ENCODE assay signal across 8 mouse cellular contexts in the genomic region with DNA sequence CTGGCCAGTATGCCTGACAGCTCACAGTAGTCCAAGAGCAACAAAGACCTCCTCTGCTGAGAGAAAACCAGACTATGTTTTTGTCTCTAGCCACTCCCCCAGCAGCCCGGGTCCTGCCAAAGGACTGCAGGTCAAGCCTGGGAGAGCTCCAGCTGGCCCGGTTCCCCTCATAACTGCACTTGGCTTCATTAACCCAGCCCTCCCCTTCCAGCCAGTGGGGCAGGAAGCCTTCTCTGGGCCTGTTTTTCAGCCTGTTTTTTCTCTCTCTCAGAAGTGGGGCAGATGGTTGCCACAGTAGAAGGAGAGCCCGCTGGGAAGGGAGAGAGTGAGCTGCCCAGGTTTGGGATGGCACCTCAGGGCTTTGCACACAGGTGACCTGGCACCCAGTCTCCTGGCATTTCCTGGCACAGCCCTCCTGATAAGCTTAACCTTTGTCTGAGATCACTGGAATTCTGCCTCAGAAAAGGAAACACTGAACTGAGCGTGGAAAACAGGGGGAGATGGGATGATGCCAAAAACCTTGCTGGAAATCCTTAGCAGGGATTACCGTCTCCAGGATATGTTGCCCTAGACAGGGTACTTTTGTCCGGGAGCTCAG.
DNase-seq lines count a peak whose midpoint lies in the region; ATAC-seq lines count a peak whose summit lies in the region.

No protein-coding gene starts in this region.

- H3K4me2 ChIP-seq in hindbrain, embryonic 13.5 days = no peak overlapping the region
- H3K4me2 ChIP-seq in stomach, embryonic 16.5 days (ENCODE audit: low read depth, low read length) = no peak overlapping the region

- WGBS in hindbrain, embryonic 13.5 days = 47% methylated on average over 6 of the region's 6 CpGs
- WGBS in stomach, embryonic 16.5 days = 40% methylated on average over 6 of the region's 6 CpGs

- peaks cover 23% of the 10 kb centered on the region for H3K4me1 ChIP-seq in hindbrain, embryonic 13.5 days (replicated peaks)
- peaks cover 6% of the 10 kb centered on the region; the same call in 1 of the 2 replicates for H3K4me1 ChIP-seq in stomach, embryonic 16.5 days (ENCODE audit: control insufficient read depth, insufficient read depth, low read length)

- H3K36me3 ChIP-seq in hindbrain, embryonic 13.5 days = no peaks in the 10 kb centered on the region
- H3K36me3 ChIP-seq in stomach, embryonic 16.5 days (ENCODE audit: control insufficient read depth, insufficient read depth, low read length) = no peaks in the 10 kb centered on the region

- no peak overlapping the region for H3K9ac ChIP-seq in hindbrain, embryonic 13.5 days
- no peak overlapping the region for H3K9ac ChIP-seq in stomach, embryonic 16.5 days (ENCODE audit: low read length)

- peak; percentile 51 to 71 for DNase-seq in adrenal gland, adult 18-20 months (ENCODE audit: low spot score in 2 of 2)
- peak; percentile 98 for DNase-seq in cerebellum, adult 9-10 months
- peak; percentile 83 for DNase-seq in gastrocnemius, adult 18-20 months (ENCODE audit: low spot score)
- peak; percentile 67 to 72 for DNase-seq in layer of hippocampus, postnatal 36 days
- peak; percentile 84 to 92 for DNase-seq in lung, postnatal 4 days

- peak; percentile 75 for ATAC-seq in hindbrain, embryonic 13.5 days (ENCODE audit: low FRiP score)
- ATAC-seq in stomach, embryonic 16.5 days (ENCODE audit: insufficient read depth, low FRiP score) = peak; percentile 80
- no peak for ATAC-seq in activated CD4-positive, CD25-positive, alpha-beta regulatory T cell, adult 4 months

- no peaks in the 10 kb centered on the region for H3K27me3 ChIP-seq in hindbrain, embryonic 13.5 days
- H3K27me3 ChIP-seq in stomach, embryonic 16.5 days (ENCODE audit: control insufficient read depth, insufficient read depth, low read length) = no peaks in the 10 kb centered on the region

- H3K9me3 ChIP-seq in hindbrain, embryonic 13.5 days = no peaks in the 10 kb centered on the region
- no peaks in the 10 kb centered on the region for H3K9me3 ChIP-seq in stomach, embryonic 16.5 days (replicated peaks; ENCODE audit: control insufficient read depth, low read length)

- peak overlapping the region; percentile 68 for H3K27ac ChIP-seq in hindbrain, embryonic 13.5 days
- H3K27ac ChIP-seq in stomach, embryonic 16.5 days (ENCODE audit: low read length) = no peak overlapping the region

- no peak overlapping the region for H3K4me3 ChIP-seq in hindbrain, embryonic 13.5 days
- H3K4me3 ChIP-seq in stomach, embryonic 16.5 days (replicated peaks; ENCODE audit: low read length) = no peak overlapping the region
